Mouse (Mus musculus): Measurements from ENCODE around the gene Tapt1.
"Not testable (repeated sequence)": the region's sequence is repeated elsewhere in the genome, so short reads cannot be mapped to it uniquely, and the experiment has no call there.

Tapt1 gene

GRCm38 (mm10) chr5:44126574-44126973 is 99.9 kb downstream of the Tapt1 start:
- not testable (repeated sequence) for DNase-seq (ENCODE audit: low spot score)
